Mouse (Mus musculus): ENCODE data around the gene Sppl2a.
"Not testable (repeated sequence)": the region's sequence is repeated elsewhere in the genome, so short reads cannot be mapped to it uniquely, and the experiment has no call there.

The Sppl2a gene

DNA sequence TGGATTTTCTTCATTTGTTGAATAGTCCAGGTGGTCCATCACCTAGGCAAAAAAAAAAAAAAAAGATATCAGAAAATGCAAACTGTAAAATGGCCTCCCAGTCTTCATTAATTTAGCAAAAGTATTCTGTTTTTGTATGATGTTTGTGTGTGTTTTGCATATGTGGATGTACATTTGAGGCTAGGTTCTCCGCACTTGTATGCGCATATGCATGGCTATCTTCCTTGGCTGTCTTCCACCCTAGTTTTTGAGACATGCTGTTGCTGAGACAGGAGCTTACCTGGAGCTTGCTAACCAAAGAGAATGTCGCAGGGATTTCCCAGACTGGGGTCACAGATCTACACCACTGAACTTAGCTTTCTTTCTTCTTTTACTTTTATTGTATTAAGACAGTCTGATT is 38.8 kb downstream of the Sppl2a start:
- no peak for DNase-seq (ENCODE audit: low spot score)

DNA sequence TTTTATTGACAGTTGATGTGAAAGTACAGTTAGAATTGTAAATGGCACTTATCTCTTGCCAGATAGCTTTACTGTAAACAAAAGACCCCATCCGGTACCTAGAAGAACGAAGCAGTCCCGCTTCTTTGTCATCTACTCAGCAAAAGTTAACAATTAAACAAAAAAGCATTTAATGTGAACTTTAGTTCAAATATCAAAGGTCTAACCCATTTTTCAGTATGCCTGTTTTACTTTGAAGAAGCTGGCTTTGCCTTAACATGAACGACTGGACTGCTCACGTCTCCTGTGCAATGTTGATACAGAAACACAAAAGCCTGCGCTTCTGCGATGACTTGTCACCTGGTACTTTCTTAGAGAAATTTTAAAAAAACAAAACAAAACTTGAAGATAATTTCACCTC is 40.7 kb downstream of the Sppl2a start:
- DNase-seq (ENCODE audit: low spot score): no peak

DNA sequence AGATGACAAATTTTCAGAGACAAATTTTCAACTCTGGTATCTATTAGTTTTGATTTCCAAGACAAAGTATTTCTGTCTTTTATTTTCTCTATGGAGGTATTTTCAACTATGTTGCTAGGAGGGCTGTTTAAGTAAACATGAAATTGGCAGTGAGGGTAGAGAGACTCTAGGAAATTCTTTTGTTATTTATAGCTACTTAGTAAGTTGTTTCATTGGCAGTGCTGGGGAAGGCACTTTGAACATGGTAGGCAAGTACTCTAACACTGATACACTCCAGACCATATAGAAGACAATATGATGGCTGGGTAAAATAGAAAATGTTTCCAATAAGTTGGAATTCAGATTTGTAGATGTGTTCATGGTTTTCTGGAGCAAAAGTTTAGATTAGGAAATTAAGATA is 41.3 kb downstream of the Sppl2a start:
- no peak for DNase-seq (ENCODE audit: low spot score)

DNA sequence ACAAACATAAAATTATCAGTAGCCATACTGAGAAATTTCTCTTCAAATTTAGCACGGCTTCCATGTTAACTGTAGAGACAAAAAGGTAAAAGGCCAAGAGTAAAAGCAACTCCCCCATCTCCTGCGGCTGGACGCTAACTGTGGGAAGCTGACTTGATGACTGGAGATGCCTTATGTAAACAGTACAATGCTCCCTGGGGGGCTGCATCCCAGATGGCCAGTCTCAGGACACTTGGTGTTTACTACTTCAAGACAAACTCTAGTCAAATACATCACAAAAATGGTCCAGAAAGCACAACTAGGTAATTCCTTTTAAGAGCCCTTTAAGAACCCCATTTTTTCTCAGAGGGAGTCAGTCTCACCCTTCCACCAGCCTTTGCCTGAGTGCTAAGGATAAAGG is 45.9 kb downstream of the Sppl2a start:
- DNase-seq (ENCODE audit: low spot score): no peak

DNA sequence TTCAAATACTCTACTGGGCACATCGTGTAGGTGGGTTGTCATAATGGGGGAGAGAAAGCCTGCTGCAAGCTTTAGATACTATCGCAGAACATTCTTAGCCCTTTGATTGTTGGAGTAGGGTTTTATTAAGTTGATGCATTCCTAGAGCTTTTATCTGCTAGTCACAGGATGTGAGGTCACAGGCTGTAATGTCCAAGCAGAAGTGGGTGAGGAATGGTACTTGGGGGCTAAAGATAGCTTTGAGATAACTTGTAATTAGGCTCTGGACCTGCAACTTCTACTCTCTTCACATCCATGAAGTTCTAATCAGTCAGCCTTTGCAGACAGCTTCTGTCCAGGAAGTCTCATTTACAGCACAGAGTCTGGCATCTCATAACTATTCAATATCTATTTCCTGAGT is 47.2 kb downstream of the Sppl2a start:
- no peak for DNase-seq (ENCODE audit: low spot score)

DNA sequence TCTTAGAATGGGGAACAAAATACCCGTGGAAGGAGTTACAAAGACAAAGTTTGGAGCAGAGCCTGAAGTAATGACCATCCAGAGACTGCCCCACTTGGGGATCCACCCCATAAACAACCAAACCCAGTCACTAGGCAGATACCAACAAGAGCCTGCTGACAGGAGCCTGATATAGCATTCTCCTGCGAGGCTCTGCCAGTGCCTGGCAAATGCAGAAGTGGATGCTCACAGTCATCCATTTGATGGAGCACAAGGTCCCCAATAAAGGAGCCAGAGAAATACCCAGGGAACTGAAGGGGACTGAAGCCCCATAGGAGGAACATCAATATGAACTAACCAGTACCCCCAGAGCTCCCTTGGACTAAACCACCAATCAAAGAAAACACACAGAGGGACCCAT is 50.3 kb downstream of the Sppl2a start:
- DNase-seq (ENCODE audit: low spot score): not testable (repeated sequence)

DNA sequence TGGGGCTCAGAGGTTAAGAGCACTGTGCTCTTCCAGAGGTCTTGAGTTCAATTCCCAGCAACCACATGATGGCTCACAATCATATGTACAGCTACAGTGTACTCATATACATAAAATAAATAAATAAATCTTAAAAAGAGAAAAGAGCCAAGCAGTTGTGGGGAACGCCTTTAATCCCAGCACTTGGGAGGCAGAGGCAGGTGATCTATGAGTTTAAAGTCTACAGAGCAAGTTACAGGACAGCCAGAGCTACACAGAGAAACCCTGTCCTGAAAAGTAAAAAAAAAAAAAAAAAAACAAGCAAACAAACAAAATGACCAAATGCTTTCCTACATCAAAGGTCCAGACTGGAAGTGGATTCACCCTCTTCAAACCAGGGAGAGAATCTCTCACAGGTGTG is 55.0 kb downstream of the Sppl2a start:
- DNase-seq (ENCODE audit: low spot score): no peak

DNA sequence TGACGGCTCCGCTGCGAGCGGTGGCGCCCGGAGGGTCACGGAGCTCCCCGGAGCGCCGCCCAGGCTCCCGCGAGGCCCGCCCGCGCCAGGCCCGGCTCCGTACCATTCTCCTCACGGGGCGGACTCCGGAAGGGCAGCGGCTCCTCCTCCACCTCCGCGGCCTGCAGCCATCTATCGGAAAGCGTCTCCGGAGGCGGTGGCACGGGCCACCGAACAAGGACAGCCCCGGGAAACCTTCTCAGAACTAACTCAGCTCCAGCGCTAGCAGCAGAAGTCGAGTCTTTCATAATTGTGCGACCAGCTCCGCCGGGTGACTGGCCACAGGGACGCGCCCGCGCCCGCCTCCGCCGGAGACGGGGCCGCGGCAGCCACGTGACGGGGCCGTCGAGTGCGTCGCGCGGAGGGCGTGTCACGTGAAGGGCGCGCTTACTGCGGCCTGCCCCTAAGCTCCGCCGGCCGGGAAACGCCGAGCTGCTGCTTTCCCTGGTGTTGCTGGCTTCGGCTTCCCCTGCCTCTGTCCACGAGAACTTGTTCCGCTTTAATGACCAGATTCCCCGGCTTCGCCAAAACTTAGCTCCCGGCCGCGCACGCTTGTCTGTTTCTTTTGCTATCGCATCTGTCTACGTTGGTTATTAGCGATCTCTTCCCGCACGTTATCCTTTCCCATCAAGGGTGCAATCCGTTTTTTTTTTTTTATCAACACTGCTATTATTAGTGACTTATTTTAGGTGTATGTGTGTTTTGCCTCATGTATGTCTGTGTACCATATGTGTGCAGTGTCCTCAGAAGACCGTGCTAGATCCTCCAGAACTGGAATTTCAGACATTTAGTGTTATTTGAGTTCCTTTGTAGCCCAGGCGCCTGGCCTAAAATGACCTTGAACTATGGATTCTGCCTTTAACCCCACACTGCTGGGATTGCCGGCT is 56.9 kb downstream of the Sppl2a start, which contains the start of gene Trpm7:
Gene Trpm7, minus strand, starts transcription at position 360 of the 926 bp plus-strand sequence.
- peak; percentile 81 for DNase-seq (ENCODE audit: low spot score)

DNA sequence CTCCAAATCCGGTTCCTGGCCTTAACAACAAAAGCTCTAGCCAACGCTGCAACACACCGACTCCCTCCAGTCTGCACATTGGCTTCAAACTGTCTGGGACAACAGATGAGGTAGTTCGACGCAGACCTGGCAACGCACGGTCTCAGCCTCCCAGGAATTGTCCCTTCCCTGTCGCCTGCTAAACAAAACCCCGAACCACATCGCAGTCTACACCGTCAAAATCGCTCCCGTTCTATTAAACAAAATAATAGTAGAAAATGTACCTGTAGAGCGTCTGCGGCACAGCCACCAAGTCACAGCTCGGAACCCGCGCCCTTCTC is 57.6 kb downstream of the Sppl2a start:
- DNase-seq (ENCODE audit: low spot score): peak; percentile 29

DNA sequence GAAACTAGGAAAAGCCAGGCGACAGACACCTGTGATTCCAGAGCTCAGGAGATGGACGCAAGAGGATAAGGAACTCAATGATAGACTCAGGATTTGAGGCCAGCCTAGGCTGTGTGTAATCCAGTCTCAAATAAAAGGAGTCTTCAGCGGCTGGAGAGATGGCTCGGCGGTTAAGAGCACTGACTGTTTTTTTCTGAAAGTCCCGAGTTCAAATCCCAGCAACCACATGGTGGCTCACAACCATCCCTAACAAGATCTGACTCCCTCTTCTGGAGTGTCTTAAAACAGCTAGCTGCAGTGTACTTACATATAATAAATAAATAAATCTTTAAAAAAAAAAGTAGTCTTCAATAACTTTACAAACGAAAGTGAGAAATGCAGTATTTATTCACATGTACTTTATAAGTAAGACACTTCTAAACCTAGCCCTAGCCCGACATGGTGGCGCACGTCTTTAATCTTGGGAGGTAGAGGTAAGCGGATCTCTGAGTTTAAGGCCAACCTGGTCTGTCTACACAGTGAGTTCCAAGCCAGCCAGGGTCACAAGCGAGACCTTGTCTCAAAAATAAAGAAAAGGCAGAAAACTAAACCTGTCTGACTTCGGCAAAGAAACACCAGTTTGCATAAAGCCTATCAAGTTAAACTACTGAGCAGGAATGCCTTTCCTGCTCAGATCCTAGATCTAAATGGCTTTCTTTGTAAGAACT is 58.1 kb downstream of the Sppl2a start:
- peak; percentile 2 for DNase-seq (ENCODE audit: low spot score)

DNA sequence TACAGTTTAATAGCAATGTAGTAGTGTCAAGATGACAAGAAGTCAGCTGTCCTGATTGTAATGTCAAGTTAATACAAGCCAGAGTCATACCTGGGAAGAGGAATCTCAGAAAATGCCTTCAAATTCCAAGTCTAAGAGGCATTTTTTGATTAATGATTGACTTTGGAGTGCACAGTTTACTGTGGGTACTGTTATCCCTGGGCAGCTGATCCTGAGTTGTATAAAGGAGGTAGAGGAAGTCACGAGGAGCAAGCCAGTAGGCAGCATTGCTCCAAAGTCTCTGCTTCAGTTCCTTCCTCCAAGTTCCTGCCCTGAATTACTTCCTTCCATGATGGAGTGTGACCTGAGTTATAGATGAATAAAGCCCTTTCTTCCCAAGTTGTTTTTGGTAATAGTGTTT is 66.7 kb downstream of the Sppl2a start:
- no peak for DNase-seq (ENCODE audit: low spot score)

DNA sequence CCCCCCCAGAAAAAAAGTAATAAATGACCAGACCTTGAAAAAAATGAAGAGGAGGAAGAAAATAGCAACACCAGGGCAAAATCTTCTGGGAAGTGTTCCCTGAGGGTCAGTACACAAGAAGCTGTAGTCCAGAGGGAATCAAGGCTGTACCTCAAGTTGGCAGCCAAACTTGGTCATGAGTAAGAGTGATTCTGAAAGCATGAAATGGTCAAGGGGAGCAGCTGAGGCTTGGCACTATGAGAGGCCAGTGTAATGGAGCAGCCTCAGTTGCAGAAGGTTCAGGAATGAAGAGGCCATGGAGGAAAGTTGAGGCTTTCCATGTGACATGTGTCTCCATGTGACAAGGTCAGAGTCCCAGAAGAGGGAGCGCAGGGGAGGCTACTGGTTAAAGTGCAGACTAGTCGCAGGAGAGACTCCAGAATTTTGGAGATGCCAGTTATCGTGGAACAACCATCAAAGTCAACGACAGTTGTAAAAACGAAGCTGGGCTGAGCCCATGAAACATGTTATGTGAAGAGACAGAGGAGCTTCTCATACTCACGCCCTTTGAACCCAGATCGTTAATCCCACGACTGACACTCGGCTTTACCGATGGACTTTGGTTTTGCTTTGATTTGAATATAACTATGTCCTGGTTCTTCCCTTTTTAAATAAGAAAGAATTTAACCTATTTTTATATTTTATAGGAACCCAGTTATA is 67.4 kb downstream of the Sppl2a start:
- DNase-seq (ENCODE audit: low spot score): no peak

DNA sequence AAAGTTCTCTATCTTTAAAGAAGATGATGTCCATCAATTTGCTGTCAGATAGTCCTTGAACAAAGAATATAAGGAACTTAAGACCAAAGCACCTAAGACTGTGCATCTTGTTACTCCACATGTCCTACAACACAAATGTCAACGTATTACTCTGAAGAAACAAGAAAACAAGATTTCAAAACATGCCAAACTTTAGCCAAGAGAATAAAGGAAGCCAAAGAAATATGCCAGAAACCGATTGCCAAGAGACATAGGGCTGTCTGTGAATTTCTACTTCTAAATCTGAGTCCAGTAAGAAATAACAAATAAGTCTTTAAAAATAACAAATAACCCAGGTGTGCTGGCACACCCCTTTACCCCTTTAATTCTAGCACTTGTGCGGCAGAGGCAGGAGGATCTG is 68.0 kb downstream of the Sppl2a start:
- no peak for DNase-seq (ENCODE audit: low spot score)

DNA sequence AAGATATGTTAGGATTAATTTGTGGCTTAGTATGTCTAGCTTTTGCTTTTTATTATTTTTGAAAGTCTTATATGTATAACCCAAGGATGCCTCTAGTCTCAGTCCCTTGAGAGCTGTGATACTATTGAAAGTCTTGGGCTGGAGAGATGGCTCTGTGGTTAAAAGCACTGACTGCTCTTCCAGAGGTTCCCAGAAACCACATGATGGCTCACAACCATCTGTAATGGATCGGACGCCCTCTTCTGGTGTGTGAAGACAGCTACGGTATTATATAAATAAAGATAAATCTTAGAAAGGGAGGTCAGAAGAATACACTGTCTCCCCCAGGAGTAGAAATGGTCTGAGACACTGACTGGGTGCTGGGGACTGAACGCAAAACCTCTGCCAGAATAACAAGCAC is 88.3 kb downstream of the Sppl2a start:
- no peak for DNase-seq (ENCODE audit: low spot score)
